Mouse (Mus musculus) liver, adult 2 months (tissue): Measurements from ENCODE around the gene Pck2. TPM values are rescaled to one million over a fixed set of nuclear protein-coding genes. Genes with fewer than 3 reads are reported as not detected.

Experiments used
- DNase-seq: peaks from one replicate; pipeline ENCODE4 v3.0.0-alpha.2; 2011; ENCODE audit warnings: low read depth, low spot score; ENCODE audit errors: extremely low read depth
- H3K27ac ChIP-seq: fragments of 200-500 bp; replicated peaks from 2 replicates; pipeline ENCODE4 v1.5.1; 2012; ENCODE audit warnings: low read depth, mild to moderate bottlenecking, control low read depth, inconsistent platforms, low read length; ENCODE audit not compliant: insufficient read depth
- H3K27me3 ChIP-seq: fragments of 200-500 bp; 2 replicates; pipeline ENCODE4 v1.6.1; 2012; ENCODE audit warnings: mild to moderate bottlenecking, moderate library complexity, low read length, inconsistent platforms; ENCODE audit not compliant: control insufficient read depth, insufficient read depth
- H3K36me3 ChIP-seq: fragments of 200-500 bp; 2 replicates; pipeline ENCODE4 v1.6.1; 2012; ENCODE audit warnings: low read length, inconsistent platforms; ENCODE audit not compliant: control insufficient read depth, insufficient read depth
- H3K4me1 ChIP-seq: fragments of 200-500 bp; 2 replicates; pipeline ENCODE4 v1.6.1; 2011; ENCODE audit warnings: low read length; ENCODE audit not compliant: control insufficient read depth, insufficient read depth
- H3K4me3 ChIP-seq: fragments of 200-500 bp; 2 replicates; pipeline ENCODE4 v1.5.1; 2011; ENCODE audit warnings: low read depth, mild to moderate bottlenecking, control low read depth, low read length, moderate library complexity; ENCODE audit not compliant: insufficient read depth
- H3K79me2 ChIP-seq: fragments of 200-500 bp; 2 replicates; pipeline ENCODE4 v1.6.1; 2012; ENCODE audit warnings: inconsistent platforms, mild to moderate bottlenecking, low read length, moderate library complexity; ENCODE audit not compliant: control insufficient read depth, insufficient read depth
- H3K9ac ChIP-seq: fragments of 200-500 bp; 2 replicates; pipeline ENCODE4 v1.6.1; 2012; ENCODE audit warnings: low read depth, mild to moderate bottlenecking, control low read depth, inconsistent platforms, low read length
- CTCF ChIP-seq: fragments of 200-500 bp; IDR thresholded peaks from 2 replicates; pipeline ENCODE4 v1.5.1; 2011; ENCODE audit warnings: low read depth, low read length, control low read depth
- POLR2A ChIP-seq: fragments of 200-500 bp; IDR thresholded peaks from 2 replicates; pipeline ENCODE4 v1.6.1; 2011; ENCODE audit warnings: low read length, control low read depth; ENCODE audit not compliant: insufficient read depth; ENCODE audit errors: extremely low read depth
- WGBS: fragments of 180-500 bp; shearing (Covaris S2); methylation state at CpG from one replicate; pipeline ENCODE4 v1.1.7; 2018; 5-methylcytosine and 5-hydroxymethylcytosine counted together
- polyA plus RNA-seq: library from polyadenylated mRNA; depleted of rRNA; stranded (reverse); fragments of >200 nt; gene quantifications from 2 replicates; pipeline ENCODE4 v1.2.3, GENCODE M21; 2012; rRNA removed
- total RNA-seq: library from RNA; depleted of rRNA; stranded (reverse); fragments of >200 nt; gene quantifications from 2 replicates; pipeline ENCODE4 v1.2.3, GENCODE M21; 2014; rRNA removed

Gene Pck2
- total and polyA plus RNA-seq, 2 experiments = 1.2 to 7.3 TPM

DNA sequence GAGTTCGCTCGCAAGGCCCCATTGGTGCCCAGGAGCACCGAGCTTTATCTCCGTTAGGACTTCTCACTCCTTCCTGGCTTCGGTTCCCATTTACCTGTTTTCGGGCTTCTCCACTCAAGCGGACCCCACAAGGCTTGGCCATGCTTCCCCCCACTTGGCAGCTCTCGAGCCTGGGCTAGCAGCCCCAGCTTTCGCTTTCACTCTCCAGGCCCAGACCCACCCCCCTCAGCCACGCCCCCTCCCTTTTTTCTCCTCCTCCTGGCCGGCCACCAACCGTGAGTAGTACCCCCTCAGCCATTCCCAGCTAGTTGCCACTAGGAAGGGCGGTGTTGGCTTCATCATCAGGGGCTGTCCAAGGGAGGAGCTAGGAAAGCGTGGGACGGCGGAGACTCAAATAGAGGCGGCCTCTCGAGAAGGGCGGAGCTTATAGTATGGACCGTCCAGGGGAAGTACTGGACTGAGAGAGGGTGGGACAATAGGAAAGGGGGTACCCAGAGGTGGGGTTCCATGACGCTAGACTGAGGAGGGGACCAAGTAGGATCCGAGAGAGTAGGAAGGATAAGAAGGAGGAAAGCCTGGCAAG is 50.8 kb downstream of the Pck2 start, which contains the start of gene Psme2:
TSS of gene Psme2 (minus strand) at position 366 of the 583 bp plus-strand sequence.
- peaks cover 16% of the 10 kb centered on the region; the same call in 1 of the 2 replicates for H3K79me2 ChIP-seq
- peak within 1 kb of the TSS; percentile 89 for H3K9ac ChIP-seq
- DNase-seq = peak; percentile 96
- H3K27me3 ChIP-seq = no peaks in the 10 kb centered on the region
- peaks cover 13% of the 10 kb centered on the region for H3K4me1 ChIP-seq
- peaks cover 16% of the 10 kb centered on the region for H3K36me3 ChIP-seq
- WGBS = under 1% methylated on average over 22 of the region's 22 CpGs
- peak within 1 kb of the TSS; percentile 98 for H3K27ac ChIP-seq
- peak within 1 kb of the TSS; percentile 86 for H3K4me3 ChIP-seq
- TF ChIP-seq CTCF (no peak), POLR2A (0 out of 2 replicates have a peak, but pooled peaks have one; percentile 39)

DNA sequence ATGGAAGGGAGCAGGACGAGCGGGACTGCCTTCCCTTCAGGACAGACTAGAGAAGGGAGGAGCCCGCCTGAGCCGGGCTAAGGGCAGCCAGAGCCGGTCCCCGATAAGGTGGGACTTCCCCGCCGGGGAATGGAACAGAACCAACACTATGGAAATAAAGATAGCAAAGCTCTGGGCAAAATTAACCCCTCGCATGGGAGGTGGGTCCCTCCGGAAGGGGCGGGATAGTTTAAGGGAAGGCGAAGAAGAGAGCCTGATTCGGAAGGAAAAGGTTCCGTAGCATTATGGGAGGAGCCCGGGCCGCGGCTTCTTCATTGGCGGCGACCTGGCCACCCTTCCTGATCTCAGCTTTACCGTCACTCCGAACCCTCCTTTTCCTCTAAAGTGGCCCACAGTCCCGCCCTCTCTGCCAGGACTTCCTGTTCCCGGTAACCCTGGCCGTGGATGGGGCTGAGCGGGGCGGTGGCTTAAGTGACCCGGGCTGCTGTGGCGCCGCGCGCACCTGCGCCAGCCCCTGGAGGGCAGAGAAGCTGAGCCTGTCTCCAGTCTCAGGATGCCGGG is 51.3 kb downstream of the Pck2 start, which contains the start of gene Rnf31:
TSS of gene Rnf31 (plus strand) at position 378 of the 561 bp plus-strand sequence.
- H3K4me1 ChIP-seq = peaks cover 8% of the 10 kb centered on the region
- H3K27ac ChIP-seq = peak within 1 kb of the TSS; percentile 98
- H3K4me3 ChIP-seq = peak within 1 kb of the TSS; percentile 86
- peaks cover 16% of the 10 kb centered on the region; the same call in 1 of the 2 replicates for H3K79me2 ChIP-seq
- H3K36me3 ChIP-seq = peaks cover 16% of the 10 kb centered on the region
- H3K27me3 ChIP-seq = no peaks in the 10 kb centered on the region
- WGBS = under 1% methylated on average over 33 of the region's 33 CpGs
- DNase-seq = peak; percentile 95
- peak; percentile 79 for TF ChIP-seq POLR2A
- no peak for TF ChIP-seq CTCF
- H3K9ac ChIP-seq = peak within 1 kb of the TSS; percentile 89

DNA sequence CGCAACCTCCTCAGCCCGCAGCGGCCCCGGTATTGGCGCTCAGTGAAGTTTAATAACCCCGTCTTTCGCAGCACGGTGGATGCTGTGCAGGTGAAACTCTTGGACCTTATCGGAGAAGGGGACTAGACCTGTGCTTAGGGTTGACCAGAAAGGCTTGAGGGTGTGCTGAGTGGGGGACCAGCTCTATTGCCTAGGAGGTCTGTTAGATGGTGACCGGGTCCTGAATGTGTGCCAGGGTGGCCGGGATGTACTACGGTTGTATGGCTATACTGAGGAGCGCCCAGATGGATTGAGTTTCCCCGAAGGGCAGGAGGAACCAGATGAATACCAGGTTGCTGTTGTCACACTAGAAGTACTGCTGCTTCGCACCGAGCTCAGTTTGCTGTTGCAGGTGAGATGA is 52.2 kb downstream of the Pck2 start:
- TF ChIP-seq CTCF = no peak
- TF ChIP-seq POLR2A = no peak

DNA sequence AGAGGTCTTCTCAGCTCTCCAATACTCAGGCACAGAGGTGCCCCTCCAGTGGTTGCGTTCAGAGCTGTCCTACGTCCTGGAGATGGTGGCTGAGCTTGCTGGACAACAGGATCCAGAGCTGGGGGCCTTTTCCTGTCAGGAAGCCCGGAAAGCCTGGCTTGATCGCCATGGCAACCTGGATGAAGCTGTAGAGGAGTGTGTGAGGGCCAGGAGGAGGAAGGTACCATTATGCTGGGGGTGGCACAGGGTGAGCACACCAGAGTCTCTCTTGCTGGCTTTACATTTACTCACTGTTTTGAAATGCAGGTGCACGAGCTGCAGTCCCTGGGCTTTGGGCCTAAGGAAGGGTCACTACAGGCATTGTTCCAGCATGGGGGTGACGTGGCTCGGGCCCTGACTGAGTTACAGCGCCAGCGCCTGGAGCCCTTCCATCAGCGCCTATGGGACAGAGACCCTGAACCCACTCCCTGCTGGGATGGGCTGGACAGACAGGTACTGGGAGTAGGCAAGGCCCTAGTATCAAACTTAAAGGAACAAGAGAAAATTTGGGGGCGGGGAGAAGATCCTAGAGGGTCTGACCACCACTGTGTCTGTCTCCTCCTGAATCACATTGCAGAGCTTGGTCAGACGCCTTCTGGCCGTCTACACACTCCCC is 56.1 kb downstream of the Pck2 start:
- Histone ChIP-seq H3K27ac (no peak overlapping the region), H3K4me3 (no peak overlapping the region), H3K36me3 (peaks cover 30% of the 10 kb centered on the region), H3K9ac (no peak overlapping the region), H3K4me1 (peaks cover 7% of the 10 kb centered on the region; the same call in 1 of the 2 replicates), H3K27me3 (no peaks in the 10 kb centered on the region), H3K79me2 (peaks cover 22% of the 10 kb centered on the region; the same call in 1 of the 2 replicates)
- no peak for DNase-seq
- no peak for TF ChIP-seq CTCF
- no peak for TF ChIP-seq POLR2A
- 88% methylated on average over 13 of the region's 13 CpGs for WGBS

More for the DNA sequence above, 52.2 kb downstream of the Pck2 start:
- peaks cover 20% of the 10 kb centered on the region for H3K36me3 ChIP-seq
- no peaks in the 10 kb centered on the region for H3K27me3 ChIP-seq
- H3K79me2 ChIP-seq = peaks cover 22% of the 10 kb centered on the region; the same call in 1 of the 2 replicates
- peak overlapping the region; percentile 86 for H3K4me3 ChIP-seq
- under 1% methylated on average over 16 of the region's 16 CpGs for WGBS
- peaks cover 7% of the 10 kb centered on the region for H3K4me1 ChIP-seq
- H3K9ac ChIP-seq = peak overlapping the region; percentile 89
- no peak for DNase-seq
- peak overlapping the region; percentile 82 for H3K27ac ChIP-seq

DNA sequence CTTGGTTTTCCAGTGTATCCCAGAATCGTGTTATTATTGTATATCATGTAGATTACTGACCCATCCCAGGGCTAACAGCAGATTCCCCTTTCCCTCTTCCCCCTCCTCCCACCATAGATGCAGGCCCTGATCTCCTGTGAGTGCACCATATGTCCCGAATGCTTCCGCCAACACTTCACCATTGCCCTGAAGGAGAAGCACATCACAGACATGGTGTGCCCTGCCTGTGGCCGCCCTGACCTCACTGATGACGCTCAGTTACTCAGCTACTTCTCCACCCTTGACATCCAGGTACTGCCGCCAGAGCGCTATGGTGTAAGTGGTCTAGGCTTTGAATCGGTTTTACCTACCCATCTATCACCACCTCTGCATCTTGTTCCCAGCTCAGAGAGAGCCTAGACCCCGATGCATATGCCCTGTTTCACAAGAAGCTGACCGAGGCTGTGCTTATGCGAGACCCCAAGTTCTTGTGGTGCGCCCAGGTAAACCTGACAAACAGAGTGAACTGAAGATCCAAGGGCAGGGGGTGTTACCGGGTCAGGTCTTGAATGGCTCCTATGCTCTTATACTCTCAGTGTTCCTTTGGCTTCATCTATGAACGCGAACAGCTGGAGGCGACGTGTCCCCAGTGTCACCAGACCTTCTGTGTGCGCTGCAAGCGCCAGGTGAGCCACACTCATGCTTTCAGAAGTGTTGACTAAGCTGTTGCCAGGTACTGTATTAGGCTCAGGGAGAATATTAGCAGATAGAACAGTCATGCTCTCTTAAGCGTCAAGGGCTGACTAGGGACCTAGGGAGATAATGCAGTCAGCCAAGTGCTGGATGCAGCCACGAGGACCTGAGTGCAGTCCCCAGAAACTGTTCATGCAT is 58.7 kb downstream of the Pck2 start:
- 95% methylated on average over 21 of the region's 21 CpGs for WGBS
- no peak overlapping the region for H3K9ac ChIP-seq
- no peak overlapping the region for H3K4me3 ChIP-seq
- no peaks in the 10 kb centered on the region for H3K27me3 ChIP-seq
- peaks cover 14% of the 10 kb centered on the region; the same call in 1 of the 2 replicates for H3K79me2 ChIP-seq
- TF ChIP-seq POLR2A (no peak), CTCF (no peak)
- no peak for DNase-seq
- no peak overlapping the region for H3K27ac ChIP-seq
- peaks cover 12% of the 10 kb centered on the region; the same call in 1 of the 2 replicates for H3K4me1 ChIP-seq
- H3K36me3 ChIP-seq = peaks cover 34% of the 10 kb centered on the region

Other genes starting within 250 kb of the Pck2 start
- 103 and 111 TPM in 2 replicates for gene Dhrs4, start 61.5 kb upstream of the Pck2 start, total RNA-seq
- gene Dhrs4, start 61.5 kb upstream of the Pck2 start, polyA plus RNA-seq = 120 and 146 TPM in 2 replicates
- gene Carmil3, start 49.6 kb upstream of the Pck2 start, total RNA-seq = 0.09 and 0.13 TPM in 2 replicates
- 0.29 and 0.36 TPM in 2 replicates for gene Carmil3, start 49.6 kb upstream of the Pck2 start, polyA plus RNA-seq
- gene Cpne6, start 29.8 kb upstream of the Pck2 start, total RNA-seq = not detected in 2 replicates
- not detected in 2 replicates for gene Cpne6, start 29.8 kb upstream of the Pck2 start, polyA plus RNA-seq
- not detected in 2 replicates for gene Nrl, start 15.3 kb upstream of the Pck2 start, total RNA-seq
- not detected in 2 replicates for gene Nrl, start 15.3 kb upstream of the Pck2 start, polyA plus RNA-seq
- gene Dcaf11, start 19.7 kb downstream of the Pck2 start, total RNA-seq = 305 and 330 TPM in 2 replicates
- 263 and 363 TPM in 2 replicates for gene Dcaf11, start 19.7 kb downstream of the Pck2 start, polyA plus RNA-seq
- not detected in 2 replicates for gene A730061H03Rik, start 20.1 kb downstream of the Pck2 start, total RNA-seq
- 0.42 and 0.62 TPM in 2 replicates for gene A730061H03Rik, start 20.1 kb downstream of the Pck2 start, polyA plus RNA-seq
- 3.8 and 7.5 TPM in 2 replicates for gene Fitm1, start 35.4 kb downstream of the Pck2 start, total RNA-seq
- gene Fitm1, start 35.4 kb downstream of the Pck2 start, polyA plus RNA-seq = 45.7 and 60.2 TPM in 2 replicates
- 78.5 and 94.2 TPM in 2 replicates for gene Psme1, start 37.9 kb downstream of the Pck2 start, total RNA-seq
- gene Psme1, start 37.9 kb downstream of the Pck2 start, polyA plus RNA-seq = 46.9 and 59.9 TPM in 2 replicates
- gene Emc9, start 45.0 kb downstream of the Pck2 start, total RNA-seq = 32.7 and 36.1 TPM in 2 replicates
- gene Emc9, start 45.0 kb downstream of the Pck2 start, polyA plus RNA-seq = 46.8 and 57.2 TPM in 2 replicates
- gene Psme2, start 50.8 kb downstream of the Pck2 start, total RNA-seq = 110 and 142 TPM in 2 replicates
- gene Psme2, start 50.8 kb downstream of the Pck2 start, polyA plus RNA-seq = 55.9 and 56.9 TPM in 2 replicates
- 4.9 and 8.0 TPM in 2 replicates for gene Rnf31, start 51.4 kb downstream of the Pck2 start, total RNA-seq
- 15.4 and 20.4 TPM in 2 replicates for gene Rnf31, start 51.4 kb downstream of the Pck2 start, polyA plus RNA-seq
- gene Irf9, start 63.3 kb downstream of the Pck2 start, total RNA-seq = 21.1 and 24.2 TPM in 2 replicates
- gene Irf9, start 63.3 kb downstream of the Pck2 start, polyA plus RNA-seq = 36.8 and 45.0 TPM in 2 replicates
- 0.34 and 0.46 TPM in 2 replicates for gene Rec8, start 77.8 kb downstream of the Pck2 start, total RNA-seq
- gene Rec8, start 77.8 kb downstream of the Pck2 start, polyA plus RNA-seq = 0.54 and 2.3 TPM in 2 replicates
- 16.8 and 32.6 TPM in 2 replicates for gene Ipo4, start 95.7 kb downstream of the Pck2 start, total RNA-seq
- 42.0 and 53.0 TPM in 2 replicates for gene Ipo4, start 95.7 kb downstream of the Pck2 start, polyA plus RNA-seq
- 1.1 and 2.1 TPM in 2 replicates for gene Gm49378, start 97.6 kb downstream of the Pck2 start, total RNA-seq
- gene Gm49378, start 97.6 kb downstream of the Pck2 start, polyA plus RNA-seq = 7.0 and 7.9 TPM in 2 replicates
- 46.5 and 62.0 TPM in 2 replicates for gene Tm9sf1, start 103.5 kb downstream of the Pck2 start, total RNA-seq
- 66.3 and 70.4 TPM in 2 replicates for gene Tm9sf1, start 103.5 kb downstream of the Pck2 start, polyA plus RNA-seq
- 0.09 and 0.47 TPM in 2 replicates for gene Tssk4, start 109.9 kb downstream of the Pck2 start, total RNA-seq
- gene Tssk4, start 109.9 kb downstream of the Pck2 start, polyA plus RNA-seq = 0.18 and 0.24 TPM in 2 replicates
- 10.1 and 10.3 TPM in 2 replicates for gene Mdp1, start 120.2 kb downstream of the Pck2 start, total RNA-seq
- gene Mdp1, start 120.2 kb downstream of the Pck2 start, polyA plus RNA-seq = 9.8 and 10.5 TPM in 2 replicates
- gene Gmpr2, start 131.7 kb downstream of the Pck2 start, total RNA-seq = 13.1 and 14.9 TPM in 2 replicates
- gene Gmpr2, start 131.7 kb downstream of the Pck2 start, polyA plus RNA-seq = 9.9 and 11.6 TPM in 2 replicates
- gene Nedd8, start 131.9 kb downstream of the Pck2 start, total RNA-seq = 94.7 and 99.4 TPM in 2 replicates
- 209 and 225 TPM in 2 replicates for gene Nedd8, start 131.9 kb downstream of the Pck2 start, polyA plus RNA-seq
- gene Tinf2, start 141.6 kb downstream of the Pck2 start, total RNA-seq = 7.7 and 8.5 TPM in 2 replicates
- gene Tinf2, start 141.6 kb downstream of the Pck2 start, polyA plus RNA-seq = 8.1 and 8.2 TPM in 2 replicates
- 7.9 and 8.4 TPM in 2 replicates for gene Tgm1, start 173.7 kb downstream of the Pck2 start, total RNA-seq
- 22.8 and 24.2 TPM in 2 replicates for gene Tgm1, start 173.7 kb downstream of the Pck2 start, polyA plus RNA-seq
- 28.7 and 31.5 TPM in 2 replicates for gene Rabggta, start 182.0 kb downstream of the Pck2 start, total RNA-seq
- 64.0 and 65.1 TPM in 2 replicates for gene Rabggta, start 182.0 kb downstream of the Pck2 start, polyA plus RNA-seq
- gene Dhrs1, start 205.4 kb downstream of the Pck2 start, total RNA-seq = 109 and 140 TPM in 2 replicates
- gene Dhrs1, start 205.4 kb downstream of the Pck2 start, polyA plus RNA-seq = 263 and 286 TPM in 2 replicates
- gene Nop9, start 205.4 kb downstream of the Pck2 start, total RNA-seq = 11.0 and 13.0 TPM in 2 replicates
- 11.8 and 15.1 TPM in 2 replicates for gene Nop9, start 205.4 kb downstream of the Pck2 start, polyA plus RNA-seq
- gene Cideb, start 218.2 kb downstream of the Pck2 start, total RNA-seq = 101 and 128 TPM in 2 replicates
- 483 and 586 TPM in 2 replicates for gene Cideb, start 218.2 kb downstream of the Pck2 start, polyA plus RNA-seq
- gene Ltb4r2, start 221.2 kb downstream of the Pck2 start, total RNA-seq = 0.74 and 0.94 TPM in 2 replicates
- 1.9 and 2.6 TPM in 2 replicates for gene Ltb4r2, start 221.2 kb downstream of the Pck2 start, polyA plus RNA-seq
- 0.28 and 0.34 TPM in 2 replicates for gene Ltb4r1, start 225.7 kb downstream of the Pck2 start, total RNA-seq
- gene Ltb4r1, start 225.7 kb downstream of the Pck2 start, polyA plus RNA-seq = 0.80 and 1.4 TPM in 2 replicates
- 2.4 and 3.6 TPM in 2 replicates for gene Adcy4, start 243.8 kb downstream of the Pck2 start, total RNA-seq
- gene Adcy4, start 243.8 kb downstream of the Pck2 start, polyA plus RNA-seq = 3.3 and 4.5 TPM in 2 replicates
- 0.94 and 1.8 TPM in 2 replicates for gene Ripk3, start 248.6 kb downstream of the Pck2 start, total RNA-seq
- gene Ripk3, start 248.6 kb downstream of the Pck2 start, polyA plus RNA-seq = 1.4 and 4.0 TPM in 2 replicates